Mouse (Mus musculus) myocyte (in vitro differentiated cells): ENCODE results near the gene Ptprcap. TPM values are rescaled to one million over a fixed set of nuclear protein-coding genes. Genes with fewer than 3 reads are reported as not detected.
"Not testable (repeated sequence)": the region's sequence is repeated elsewhere in the genome, so short reads cannot be mapped to it uniquely, and the experiment has no call there.

Source experiments
- H3K27me3 ChIP-seq: one replicate; pipeline ENCODE4 v1.6.1; 2011; ENCODE audit not compliant: control insufficient read depth, insufficient read depth, insufficient read length
- H3K36me3 ChIP-seq: one replicate; pipeline ENCODE4 v1.6.1; 2011; ENCODE audit not compliant: control insufficient read depth, insufficient read depth
- H3K4me2 ChIP-seq: one replicate; pipeline ENCODE4 v1.6.1; 2011; ENCODE audit warnings: low read depth, control low read depth
- H3K4me3 ChIP-seq: one replicate; pipeline ENCODE4 v1.5.1; 2011; ENCODE audit warnings: mild to moderate bottlenecking, control low read depth, moderate library complexity
- H3K79me2 ChIP-seq: one replicate; pipeline ENCODE4 v1.6.1; 2011; ENCODE audit not compliant: control insufficient read depth, insufficient read depth
- H3ac ChIP-seq: one replicate; pipeline ENCODE4 v1.6.1; 2011; ENCODE audit not compliant: control insufficient read depth, insufficient read length
- CEBPB ChIP-seq: IDR thresholded peaks from 2 replicates; pipeline ENCODE4 v1.6.1; 2011; ENCODE audit warnings: mild to moderate bottlenecking, moderate library complexity; ENCODE audit not compliant: poor library complexity, insufficient read depth, severe bottlenecking
- E2F4 ChIP-seq: IDR thresholded peaks from one replicate; pipeline ENCODE4 v1.6.1; 2011; ENCODE audit warnings: mild to moderate bottlenecking, control low read depth, moderate library complexity; ENCODE audit not compliant: insufficient read depth
- MAX ChIP-seq: IDR thresholded peaks from one replicate; pipeline ENCODE4 v1.6.1; 2011; ENCODE audit warnings: low read depth, mild to moderate bottlenecking, control low read depth
- MYOD1 ChIP-seq, 3 experiments: IDR thresholded peaks; one replicate each; pipeline ENCODE4 v1.6.1; 2011; ENCODE audit warnings: control low read depth in 2 of 3, low read depth in 2 of 3, mild to moderate bottlenecking in 2 of 3, moderate library complexity in 1 of 3; ENCODE audit not compliant: insufficient read length in 2 of 3, control insufficient read depth in 1 of 3
- MYOG ChIP-seq, 3 experiments: IDR thresholded peaks; one replicate each; pipeline ENCODE4 v1.6.1; 2011; ENCODE audit warnings: control low read depth in 2 of 3, low read depth in 2 of 3, mild to moderate bottlenecking in 2 of 3; ENCODE audit not compliant: insufficient read length in 2 of 3, control insufficient read depth in 1 of 3, insufficient read depth in 1 of 3
- POLR2A ChIP-seq: IDR thresholded peaks from one replicate; pipeline ENCODE4 v1.6.1; 2011; ENCODE audit warnings: low read depth, mild to moderate bottlenecking, control low read depth, moderate library complexity; ENCODE audit not compliant: insufficient read length
- POLR2AphosphoS2 ChIP-seq: IDR thresholded peaks from one replicate; pipeline ENCODE4 v1.6.1; 2011; ENCODE audit warnings: low read depth, control low read depth; ENCODE audit not compliant: insufficient read length
- REST ChIP-seq: IDR thresholded peaks from one replicate; pipeline ENCODE4 v1.6.1; 2011; ENCODE audit warnings: mild to moderate bottlenecking, control low read depth, moderate library complexity; ENCODE audit not compliant: insufficient read depth, insufficient read length
- SRF ChIP-seq: IDR thresholded peaks from one replicate; pipeline ENCODE4 v1.6.1; 2011; ENCODE audit warnings: low read depth; ENCODE audit not compliant: control insufficient read depth, insufficient read length
- TCF12 ChIP-seq: IDR thresholded peaks from one replicate; pipeline ENCODE4 v1.6.1; 2011; ENCODE audit warnings: mild to moderate bottlenecking, control low read depth; ENCODE audit not compliant: poor library complexity, insufficient read depth, severe bottlenecking
- TCF3 ChIP-seq: IDR thresholded peaks from one replicate; pipeline ENCODE4 v1.6.1; 2011; ENCODE audit warnings: low read depth, control low read depth; ENCODE audit not compliant: insufficient read length
- USF1 ChIP-seq: IDR thresholded peaks from one replicate; pipeline ENCODE4 v1.6.1; 2011; ENCODE audit warnings: low read depth, mild to moderate bottlenecking, control low read depth, moderate library complexity
- polyA plus RNA-seq: library from polyadenylated mRNA; unstranded; fragments of >200 nt; fragmentation: generic; extraction: Trizol; gene quantifications from one replicate; pipeline ENCODE4 v1.2.1, GENCODE M21; 2012; ENCODE audit warnings: missing spikeins

Gene Ptprcap
- polyA plus RNA-seq, 1 experiment = 4.9 TPM

GRCm38 (mm10) chr19:4134354-4134753 lies 19.1 kb upstream of the Ptprcap start:
- no peak for TF ChIP-seq POLR2A
- no peak for TF ChIP-seq TCF12
- no peak for TF ChIP-seq E2F4
- TF ChIP-seq MYOG (IDR thresholded peaks at IDR 0.05; ENCODE audit: control insufficient read depth in 1 of 3, insufficient read depth in 1 of 3, insufficient read length in 2 of 3, low read depth in 2 of 3) = no peak
- no peak for TF ChIP-seq POLR2AphosphoS2
- TF ChIP-seq REST = no peak
- TF ChIP-seq USF1 = no peak
- TF ChIP-seq CEBPB = no peak
- no peak for TF ChIP-seq MYOD1 (IDR thresholded peaks at IDR 0.05; ENCODE audit: control insufficient read depth in 1 of 3, insufficient read length in 2 of 3, low read depth in 2 of 3)
- no peak for TF ChIP-seq MAX
- no peak for TF ChIP-seq SRF
- no peak for TF ChIP-seq TCF3
- Histone ChIP-seq H3K4me3 (no peak overlapping the region), H3K79me2 (no peaks in the 10 kb centered on the region), H3ac (no peak overlapping the region), H3K36me3 (peaks cover 18% of the 10 kb centered on the region), H3K4me2 (no peak overlapping the region), H3K27me3 (no peaks in the 10 kb centered on the region)

- H3K79me2 ChIP-seq, H3K4me2 ChIP-seq, H3K4me3 ChIP-seq, H3ac ChIP-seq, H3K27me3 ChIP-seq: not testable (repeated sequence)
- peaks cover 12% of the 10 kb centered on the region for H3K36me3 ChIP-seq
Measured at GRCm38 (mm10) chr19:4135229-4135962, 18.0 kb upstream of the Ptprcap start.

- H3K79me2 ChIP-seq, H3K4me2 ChIP-seq, H3ac ChIP-seq, H3K27me3 ChIP-seq, H3K4me3 ChIP-seq: not testable (repeated sequence)
- H3K36me3 ChIP-seq = peaks cover 12% of the 10 kb centered on the region
Measured at GRCm38 (mm10) chr19:4135963-4136345, 17.4 kb upstream of the Ptprcap start.

GRCm38 (mm10) chr19:4136463-4136862 lies 16.9 kb upstream of the Ptprcap start:
- Histone ChIP-seq H3K4me3 (no peak overlapping the region), H3K36me3 (peaks cover 12% of the 10 kb centered on the region), H3K4me2 (no peak overlapping the region), H3K79me2 (no peaks in the 10 kb centered on the region), H3ac (no peak overlapping the region), H3K27me3 (no peaks in the 10 kb centered on the region)
- TF ChIP-seq E2F4 (no peak), REST (no peak), POLR2AphosphoS2 (no peak), SRF (no peak)

- TF ChIP-seq E2F4 (no peak), CEBPB (no peak), MYOG (IDR thresholded peaks at IDR 0.05; ENCODE audit: control insufficient read depth in 1 of 3, insufficient read depth in 1 of 3, insufficient read length in 2 of 3, low read depth in 2 of 3) (no peak), SRF (no peak), POLR2AphosphoS2 (no peak), TCF3 (no peak), MAX (no peak), REST (no peak), USF1 (no peak), MYOD1 (IDR thresholded peaks at IDR 0.05; ENCODE audit: control insufficient read depth in 1 of 3, insufficient read length in 2 of 3, low read depth in 2 of 3) (no peak), TCF12 (no peak), POLR2A (no peak)
- Histone ChIP-seq H3K36me3 (no peaks in the 10 kb centered on the region), H3K4me2 (no peak overlapping the region), H3K79me2 (no peaks in the 10 kb centered on the region), H3ac (no peak overlapping the region), H3K27me3 (no peaks in the 10 kb centered on the region), H3K4me3 (no peak overlapping the region)
Measured at GRCm38 (mm10) chr19:4137913-4138312, 15.5 kb upstream of the Ptprcap start.

- no peaks in the 10 kb centered on the region for H3K36me3 ChIP-seq
Measured at GRCm38 (mm10) chr19:4139446-4139845, 14.0 kb upstream of the Ptprcap start, which contains the start of gene Gpr152. Gene Gpr152, plus strand, starts transcription at chr19:4139787.

More at GRCm38 (mm10) chr19:4139446-4139845, 14.0 kb upstream of the Ptprcap start, which contains the start of gene Gpr152:
- TF ChIP-seq REST = no peak
- H3K4me3 ChIP-seq = no peak within 1 kb of the TSS
- H3K4me2 ChIP-seq = no peak within 1 kb of the TSS
- H3K79me2 ChIP-seq = no peaks in the 10 kb centered on the region
- no peak within 1 kb of the TSS for H3ac ChIP-seq
- no peaks in the 10 kb centered on the region for H3K27me3 ChIP-seq
